Mouse (Mus musculus): ENCODE data around the gene Creg2.

- no peak for TF ChIP-seq EP300 (IDR thresholded peaks at IDR 0.05; ENCODE audit: low read depth)
- TF ChIP-seq CTCF (IDR thresholded peaks at IDR 0.05; ENCODE audit: low read depth) = no peak
These were observed 2.7 kb downstream of the Creg2 start for GRCm38 (mm10) chr1:39648584-39648983.
